Comparison of ENCODE assay signal across 8 mouse cellular contexts in genomic region chr2:14055168-14055565, GRCm38 (mm10). TPM values are rescaled to one million over a fixed set of nuclear protein-coding genes. Genes with fewer than 3 reads are reported as not detected.
DNase-seq lines count a peak whose midpoint lies in the region; ATAC-seq and TF ChIP-seq lines count a peak whose summit lies in the region.

No protein-coding gene starts in this region.

- no peaks in the 10 kb centered on the region for H3K4me1 ChIP-seq in ES-Bruce4 (ENCODE audit: control insufficient read depth, insufficient read depth, low read length)
- 0 out of 2 replicates have a peak, but pooled peaks cover 2% of the 10 kb centered on the region for H3K4me1 ChIP-seq in forebrain, embryonic 11.5 days (replicated peaks; ENCODE audit: control insufficient read depth, insufficient read depth, low read length)
- H3K4me1 ChIP-seq in heart, embryonic 16.5 days (ENCODE audit: control insufficient read depth, insufficient read depth, low read length), result peaks cover 11% of the 10 kb centered on the region

- no peak for TF ChIP-seq POLR2A in ES-Bruce4 (IDR thresholded peaks at IDR 0.05; ENCODE audit: insufficient read depth, low read length)

- TF ChIP-seq CTCF in ES-Bruce4 (IDR thresholded peaks at IDR 0.05; ENCODE audit: low read depth, low read length), result no peak

- H3K27ac ChIP-seq in ES-Bruce4 (ENCODE audit: insufficient read depth, low read length), result no peak overlapping the region
- H3K27ac ChIP-seq in forebrain, embryonic 11.5 days (ENCODE audit: low read depth, low read length), result peak overlapping the region; percentile 54
- peak overlapping the region; percentile 99 for H3K27ac ChIP-seq in heart, embryonic 16.5 days (ENCODE audit: low read length)

- peak; percentile 75 for DNase-seq in adrenal gland, postnatal 25 days
- DNase-seq in forebrain, embryonic 11.5 days (ENCODE audit: low spot score), result peak; percentile 96
- peak; percentile 87 for DNase-seq in kidney, postnatal 10 days
- DNase-seq in lung, postnatal 4 days, result peak; percentile 77 to 86
- DNase-seq in right cerebral cortex, adult 18-20 months, result peak; percentile 54

- no peaks in the 10 kb centered on the region for H3K36me3 ChIP-seq in ES-Bruce4 (ENCODE audit: control insufficient read depth, insufficient read depth, low read length, poor library complexity, severe bottlenecking)
- no peaks in the 10 kb centered on the region for H3K36me3 ChIP-seq in forebrain, embryonic 11.5 days (ENCODE audit: control insufficient read depth, insufficient read depth, low read length)
- H3K36me3 ChIP-seq in heart, embryonic 16.5 days (ENCODE audit: control insufficient read depth, insufficient read depth), result no peaks in the 10 kb centered on the region

- no peaks in the 10 kb centered on the region for H3K9me3 ChIP-seq in ES-Bruce4 (replicated peaks; ENCODE audit: control insufficient read depth, insufficient read depth, low read length, poor library complexity, severe bottlenecking)
- no peaks in the 10 kb centered on the region for H3K9me3 ChIP-seq in forebrain, embryonic 11.5 days (ENCODE audit: control insufficient read depth, low read length)
- H3K9me3 ChIP-seq in heart, embryonic 16.5 days (replicated peaks; ENCODE audit: control insufficient read depth, low read length), result no peaks in the 10 kb centered on the region

- peak overlapping the region; percentile 84 for H3K9ac ChIP-seq in ES-Bruce4 (ENCODE audit: low read depth, poor library complexity, severe bottlenecking)
- peak overlapping the region; percentile 67 for H3K9ac ChIP-seq in forebrain, embryonic 11.5 days (ENCODE audit: low read length)
- peak overlapping the region; percentile 90 for H3K9ac ChIP-seq in heart, embryonic 16.5 days (ENCODE audit: low read length)

- WGBS in forebrain, embryonic 11.5 days, result 1% methylated on average over 51 of the region's 58 CpGs
- 2% methylated on average over 40 of the region's 58 CpGs for WGBS in heart, embryonic 16.5 days

- ATAC-seq in forebrain, embryonic 11.5 days (replicated peaks; ENCODE audit: low FRiP score), result peak; percentile 93
- peak; percentile 93 for ATAC-seq in heart, embryonic 16.5 days (replicated peaks; ENCODE audit: extremely low read depth, insufficient read depth, low FRiP score)
- no peak for ATAC-seq in monocyte, adult 5-6 weeks (replicated peaks; ENCODE audit: insufficient number of reproducible peaks, low FRiP score, low TSS enrichment, poor library complexity, severe bottlenecking)

- H3K27me3 ChIP-seq in ES-Bruce4 (ENCODE audit: control insufficient read depth, insufficient read depth, low read length, poor library complexity, severe bottlenecking), result no peaks in the 10 kb centered on the region; the same call in 1 of the 2 replicates
- no peaks in the 10 kb centered on the region for H3K27me3 ChIP-seq in forebrain, embryonic 11.5 days (ENCODE audit: control insufficient read depth, insufficient read depth, low read length)
- H3K27me3 ChIP-seq in heart, embryonic 16.5 days (ENCODE audit: control insufficient read depth, insufficient read depth, low read length), result no peaks in the 10 kb centered on the region

- no peak for TF ChIP-seq EP300 in ES-Bruce4 (IDR thresholded peaks at IDR 0.05; ENCODE audit: insufficient read depth, low read depth, low read length)

- H3K4me3 ChIP-seq in ES-Bruce4 (ENCODE audit: low read depth, low read length), result peak overlapping the region; percentile 96
- peak overlapping the region; percentile 64 for H3K4me3 ChIP-seq in forebrain, embryonic 11.5 days (ENCODE audit: low read depth, low read length)
- peak overlapping the region; percentile 90 for H3K4me3 ChIP-seq in heart, embryonic 16.5 days (ENCODE audit: low read length)

- H3K4me2 ChIP-seq in forebrain, embryonic 11.5 days (ENCODE audit: low read depth, low read length, severe bottlenecking), result peak overlapping the region; percentile 80
- peak overlapping the region; percentile 64 for H3K4me2 ChIP-seq in heart, embryonic 16.5 days (ENCODE audit: low read depth, low read length)

RNA-seq across cellular contexts. Expression of gene Hacd1, which starts 0.8 kb away (rescaled TPM):
- 11.2 TPM in 2 replicates for polyA plus RNA-seq in ES-Bruce4 (2011; ENCODE audit: insufficient read depth, insufficient read length, low read depth, missing spikeins)
- 40.4 and 46.2 TPM in 2 replicates for total RNA-seq in adrenal gland, postnatal 25 days (2021)
- 34.3 and 39.8 TPM in 2 replicates for polyA plus RNA-seq in forebrain, embryonic 11.5 days (2014; fragmentation: Nextera tagmentation; extraction: Ambion mirVana)
- polyA plus RNA-seq in heart, embryonic 16.5 days (2015; fragmentation: Nextera tagmentation; extraction: Ambion mirVana), result 242 and 249 TPM in 2 replicates
- 0.53 to 3.6 TPM in 2 of 3 replicates, not detected in the other for total RNA-seq in monocyte, adult 5-6 weeks (2017)

RNA-seq across cellular contexts. Expression of gene Stam, which starts 18.7 kb away (rescaled TPM):
- 56.6 and 71.3 TPM in 2 replicates for polyA plus RNA-seq in ES-Bruce4 (2011; ENCODE audit: insufficient read depth, insufficient read length, low read depth, missing spikeins)
- 37.4 and 46.8 TPM in 2 replicates for total RNA-seq in adrenal gland, postnatal 25 days (2021)
- polyA plus RNA-seq in forebrain, embryonic 11.5 days (2014; fragmentation: Nextera tagmentation; extraction: Ambion mirVana), result 96.0 and 109 TPM in 2 replicates
- 51.9 and 56.9 TPM in 2 replicates for polyA plus RNA-seq in heart, embryonic 16.5 days (2015; fragmentation: Nextera tagmentation; extraction: Ambion mirVana)
- 21.5 to 33.8 TPM (median 26.1 TPM) in 3 replicates for total RNA-seq in monocyte, adult 5-6 weeks (2017)
